Mouse (Mus musculus) neural tube, embryonic 10.5 days (tissue): Measurements from ENCODE around the gene Pex5.

Experiments
- DNase-seq: peaks from one replicate; pipeline ENCODE4 v3.0.0-alpha.2; 2017; ENCODE audit warnings: low spot score; ENCODE audit errors: extremely low spot score

The Pex5 gene

DNA sequence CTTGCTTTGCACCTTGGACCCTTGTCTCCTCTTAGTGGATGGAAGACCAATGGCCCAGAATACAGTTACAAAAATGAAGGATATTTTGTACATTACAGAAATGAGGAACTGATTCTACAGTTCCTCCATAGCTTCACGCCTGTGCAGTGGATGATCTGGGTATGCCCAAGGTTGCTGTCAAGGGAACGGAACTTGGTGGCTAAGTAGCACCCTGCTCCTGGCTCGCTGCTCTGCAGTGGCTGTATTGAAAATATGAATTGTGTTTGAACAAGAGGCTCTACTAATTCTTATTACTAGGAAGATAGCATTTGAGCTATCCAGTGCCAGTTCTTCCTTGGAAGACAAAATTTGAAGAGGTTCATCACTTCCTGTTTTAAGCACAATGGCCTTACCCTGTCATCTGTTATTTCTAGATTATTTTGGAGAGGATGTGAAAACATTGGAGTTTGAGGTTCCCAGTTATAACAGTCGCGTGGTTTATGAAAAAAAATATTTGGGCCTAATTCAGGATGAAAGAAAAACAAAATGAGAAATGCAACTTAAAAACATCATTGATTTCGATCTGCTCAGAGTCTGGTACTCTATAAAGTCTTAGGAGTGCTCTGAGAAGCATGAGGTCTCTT lies 41.2 kb downstream of the Pex5 start:
- DNase-seq, result no peak

DNA sequence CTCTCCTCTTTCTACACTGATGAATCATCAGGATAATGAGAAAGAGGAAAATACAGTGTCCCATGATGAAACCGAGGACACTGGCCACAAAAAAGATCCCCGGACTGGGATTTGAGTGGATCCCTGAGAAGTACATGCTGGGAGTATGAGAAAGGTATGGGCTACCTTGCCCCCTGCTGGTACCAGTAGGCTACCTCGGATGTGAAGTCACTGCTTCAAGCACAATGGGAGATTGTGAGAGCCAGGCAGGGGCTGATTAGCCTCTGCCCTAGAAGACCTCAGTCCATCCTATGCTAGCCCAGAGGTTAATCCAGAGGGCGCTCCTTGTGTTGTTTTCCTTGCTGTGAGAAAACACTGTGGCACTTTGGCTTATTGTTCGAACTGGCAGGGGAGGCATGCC lies 50.5 kb downstream of the Pex5 start:
- DNase-seq, result no peak

DNA sequence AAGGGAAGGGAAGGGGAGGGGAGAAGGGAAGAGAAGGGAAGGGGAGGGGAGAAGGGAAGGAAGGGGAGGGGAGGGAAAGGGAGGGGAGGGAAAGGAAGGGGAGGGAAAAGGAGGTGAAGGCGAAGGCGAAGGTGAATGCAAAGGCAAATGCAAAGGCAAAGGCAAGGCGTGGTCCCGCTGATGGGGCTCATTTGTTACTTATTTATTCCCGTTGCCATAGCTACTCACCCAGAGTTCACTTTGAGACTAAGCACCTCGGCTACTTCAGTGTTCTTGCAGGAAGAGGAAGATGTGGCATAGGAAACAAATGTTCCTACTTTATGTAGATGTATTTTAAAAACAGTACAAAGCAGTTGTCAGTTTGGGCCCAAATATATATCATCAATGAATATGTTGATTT lies 54.3 kb downstream of the Pex5 start:
- no peak for DNase-seq

DNA sequence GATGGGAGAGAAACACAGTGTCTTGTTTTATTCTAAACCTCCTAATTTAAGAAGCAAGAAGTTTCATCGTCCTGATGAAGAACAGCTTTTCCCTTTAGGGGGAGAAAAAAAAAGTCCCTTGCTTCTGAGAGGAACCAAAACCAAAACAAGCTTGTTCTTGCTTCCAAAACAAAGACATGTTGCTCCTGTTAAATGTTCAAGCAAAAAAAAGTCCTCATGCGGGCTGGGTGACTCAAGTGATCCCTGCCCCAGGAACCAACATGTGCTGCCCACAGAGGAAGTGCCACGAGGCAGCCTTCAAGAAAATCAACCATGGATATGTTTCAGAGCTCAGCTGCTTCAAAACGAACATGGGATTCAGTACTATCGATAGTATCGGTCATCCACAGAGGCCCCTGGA lies 55.9 kb downstream of the Pex5 start:
- no peak for DNase-seq

DNA sequence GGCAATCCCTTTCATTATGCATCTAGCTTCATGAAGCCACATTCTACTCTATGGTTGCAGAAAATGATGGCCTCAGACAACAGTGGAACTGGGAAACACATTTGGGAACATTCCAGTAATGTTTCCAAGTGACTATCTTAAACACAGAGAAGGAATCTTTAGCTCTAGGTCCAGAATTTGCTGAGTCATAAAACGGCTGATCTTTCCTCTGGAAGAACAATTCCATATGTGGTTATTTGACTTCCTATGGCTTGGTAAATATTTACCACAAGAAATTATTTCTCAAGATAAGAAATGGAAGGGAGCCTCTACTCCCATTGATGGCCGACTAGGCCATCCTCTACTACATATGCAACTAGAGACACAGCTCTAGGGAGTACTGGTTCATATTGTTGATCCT lies 61.6 kb downstream of the Pex5 start:
- DNase-seq, result no peak
